Mouse (Mus musculus) limb, embryonic 13.5 days (tissue): ENCODE results near the gene Tubb2b. TPM values are rescaled to one million over a fixed set of nuclear protein-coding genes. Genes with fewer than 3 reads are reported as not detected.

ENCODE experiments used
- ATAC-seq: fragments of 200-750 bp; cut with Nextera tagmentation; 2 replicates; pipeline ENCODE4 v1.8.0; 2017; ENCODE audit warnings: low read depth, moderate number of reproducible peaks, moderate TSS enrichment; ENCODE audit not compliant: low FRiP score
- H3K27ac ChIP-seq: fragments of 300-500 bp; sonication (generic); 2 replicates; pipeline ENCODE4 v1.5.1; 2015; ENCODE audit warnings: inconsistent platforms, mild to moderate bottlenecking, moderate library complexity
- H3K27me3 ChIP-seq: fragments of 300-500 bp; sonication (generic); 2 replicates; pipeline ENCODE4 v1.6.1; 2015; ENCODE audit warnings: mild to moderate bottlenecking, inconsistent platforms
- H3K36me3 ChIP-seq: fragments of 300-500 bp; sonication (generic); 2 replicates; pipeline ENCODE4 v1.6.1; 2015; ENCODE audit warnings: inconsistent platforms, mild to moderate bottlenecking, moderate library complexity
- H3K4me1 ChIP-seq: fragments of 300-500 bp; sonication (generic); 2 replicates; pipeline ENCODE4 v1.6.1; 2015; ENCODE audit warnings: inconsistent platforms
- H3K4me2 ChIP-seq: fragments of 300-500 bp; sonication (generic); replicated peaks from 2 replicates; pipeline ENCODE4 v1.6.1; 2015; ENCODE audit warnings: inconsistent platforms, mild to moderate bottlenecking, moderate library complexity
- H3K4me3 ChIP-seq: fragments of 300-500 bp; sonication (generic); 2 replicates; pipeline ENCODE4 v1.5.1; 2015; ENCODE audit warnings: moderate library complexity, mild to moderate bottlenecking, inconsistent platforms
- H3K9ac ChIP-seq: fragments of 300-500 bp; sonication (generic); 2 replicates; pipeline ENCODE4 v1.6.1; 2015; ENCODE audit warnings: mild to moderate bottlenecking, inconsistent platforms
- H3K9me3 ChIP-seq: fragments of 300-500 bp; sonication (generic); 2 replicates; pipeline ENCODE4 v1.6.1; 2016; ENCODE audit warnings: inconsistent platforms
- WGBS: fragments of 180-500 bp; shearing (Covaris S2); methylation state at CpG from one replicate; pipeline ENCODE4 v1.1.7; 2015; 5-methylcytosine and 5-hydroxymethylcytosine counted together
- polyA plus RNA-seq: library from polyadenylated mRNA; unstranded; fragments of >200 nt; fragmentation: Nextera tagmentation; extraction: Ambion mirVana; gene quantifications from 2 replicates; pipeline ENCODE4 v1.2.1, GENCODE M21; 2015

Tubb2b gene
- polyA plus RNA-seq, 1 experiment from 2014 or later: 40.1 TPM

- peaks cover 49% of the 10 kb centered on the region for H3K4me1 ChIP-seq
- peaks cover 12% of the 10 kb centered on the region; the same call in 1 of the 2 replicates for H3K27me3 ChIP-seq
- H3K27ac ChIP-seq: no peak overlapping the region
- peak overlapping the region; percentile 29 for H3K4me3 ChIP-seq
- 9% methylated on average over 15 of the region's 15 CpGs for WGBS
- H3K4me2 ChIP-seq: peak overlapping the region; percentile 80
- peak overlapping the region; percentile 40 for H3K9ac ChIP-seq
- no peaks in the 10 kb centered on the region for H3K9me3 ChIP-seq
- no peak for ATAC-seq
- no peaks in the 10 kb centered on the region for H3K36me3 ChIP-seq
Measured at GRCm38 (mm10) chr13:34133326-34134071, 3.2 kb upstream of the Tubb2b start.

- Histone ChIP-seq H3K27ac (no peak overlapping the region), H3K4me2 (peak overlapping the region; percentile 80), H3K9me3 (no peaks in the 10 kb centered on the region), H3K4me3 (peak overlapping the region; percentile 69), H3K36me3 (no peaks in the 10 kb centered on the region), H3K9ac (no peak overlapping the region), H3K27me3 (peaks cover 12% of the 10 kb centered on the region; the same call in 1 of the 2 replicates), H3K4me1 (peaks cover 50% of the 10 kb centered on the region)
- no peak for ATAC-seq
- 15% methylated on average over 6 of the region's 6 CpGs for WGBS
Measured at GRCm38 (mm10) chr13:34132875-34133274, 2.6 kb upstream of the Tubb2b start.

GRCm38 (mm10) chr13:34132299-34132698 lies 2.0 kb upstream of the Tubb2b start:
- ATAC-seq: no peak
- WGBS: under 1% methylated on average over 15 of the region's 15 CpGs
- Histone ChIP-seq H3K9ac (0 out of 2 replicates have a peak overlapping the region, but pooled peaks have one; percentile 20), H3K4me2 (peak overlapping the region; percentile 80), H3K9me3 (no peaks in the 10 kb centered on the region), H3K27me3 (peaks cover 12% of the 10 kb centered on the region; the same call in 1 of the 2 replicates), H3K27ac (peak overlapping the region; percentile 81), H3K4me3 (peak overlapping the region; percentile 69), H3K36me3 (no peaks in the 10 kb centered on the region), H3K4me1 (peaks cover 50% of the 10 kb centered on the region)

GRCm38 (mm10) chr13:34131708-34132060 lies 1.4 kb upstream of the Tubb2b start:
- Histone ChIP-seq H3K4me1 (peaks cover 48% of the 10 kb centered on the region), H3K4me3 (peak overlapping the region; percentile 69), H3K9ac (peak overlapping the region; percentile 71; the same call in 1 of the 2 replicates), H3K27ac (peak overlapping the region; percentile 81), H3K9me3 (no peaks in the 10 kb centered on the region), H3K27me3 (peaks cover 12% of the 10 kb centered on the region; the same call in 1 of the 2 replicates), H3K4me2 (peak overlapping the region; percentile 80), H3K36me3 (0 out of 2 replicates have a peak, but pooled peaks cover 1% of the 10 kb centered on the region)
- 2% methylated on average over 10 of the region's 10 CpGs for WGBS
- ATAC-seq: 0 out of 2 replicates have a peak, but pooled peaks have one; percentile 5

- Histone ChIP-seq H3K27ac (peak overlapping the region; percentile 81), H3K4me1 (peaks cover 49% of the 10 kb centered on the region), H3K9ac (peak overlapping the region; percentile 71), H3K4me2 (peak overlapping the region; percentile 80), H3K36me3 (peaks cover 4% of the 10 kb centered on the region; the same call in 1 of the 2 replicates), H3K4me3 (peak overlapping the region; percentile 69), H3K27me3 (peaks cover 12% of the 10 kb centered on the region; the same call in 1 of the 2 replicates), H3K9me3 (no peaks in the 10 kb centered on the region)
- WGBS: under 1% methylated on average over 24 of the region's 24 CpGs
- peak; percentile 49 for ATAC-seq
Measured at GRCm38 (mm10) chr13:34131011-34131707, 893 bp upstream of the Tubb2b start.

- ATAC-seq: peak; percentile 49
- H3K9ac ChIP-seq: peak overlapping the region; percentile 71
- peaks cover 58% of the 10 kb centered on the region for H3K4me1 ChIP-seq
- H3K4me2 ChIP-seq: peak overlapping the region; percentile 80
- peak overlapping the region; percentile 69 for H3K4me3 ChIP-seq
- H3K36me3 ChIP-seq: peaks cover 9% of the 10 kb centered on the region; the same call in 1 of the 2 replicates
- H3K9me3 ChIP-seq: no peaks in the 10 kb centered on the region
- peaks cover 12% of the 10 kb centered on the region; the same call in 1 of the 2 replicates for H3K27me3 ChIP-seq
- peak overlapping the region; percentile 64 for H3K27ac ChIP-seq
- WGBS: under 1% methylated on average over 31 of the region's 31 CpGs
Measured at GRCm38 (mm10) chr13:34129485-34130225, 611 bp downstream of the Tubb2b start.

- WGBS: 82% methylated on average over 9 of the region's 9 CpGs
- Histone ChIP-seq H3K4me2 (peak overlapping the region; percentile 80), H3K9me3 (no peaks in the 10 kb centered on the region), H3K4me1 (peaks cover 53% of the 10 kb centered on the region), H3K4me3 (peak overlapping the region; percentile 69), H3K27me3 (peaks cover 11% of the 10 kb centered on the region; the same call in 1 of the 2 replicates), H3K9ac (no peak overlapping the region), H3K27ac (no peak overlapping the region), H3K36me3 (peaks cover 13% of the 10 kb centered on the region; the same call in 1 of the 2 replicates)
- ATAC-seq: no peak
Measured at GRCm38 (mm10) chr13:34128276-34129114, 1.8 kb downstream of the Tubb2b start.

GRCm38 (mm10) chr13:34125711-34126110 lies 4.6 kb downstream of the Tubb2b start:
- Histone ChIP-seq H3K9me3 (no peaks in the 10 kb centered on the region), H3K27ac (no peak overlapping the region), H3K4me1 (peaks cover 26% of the 10 kb centered on the region), H3K9ac (no peak overlapping the region), H3K4me3 (no peak overlapping the region), H3K36me3 (peaks cover 21% of the 10 kb centered on the region; the same call in 1 of the 2 replicates), H3K4me2 (peak overlapping the region; percentile 12; the same call in 1 of the 2 replicates), H3K27me3 (no peaks in the 10 kb centered on the region)
- 84% methylated on average over 4 of the region's 4 CpGs for WGBS
- no peak for ATAC-seq

- Histone ChIP-seq H3K4me1 (peaks cover 4% of the 10 kb centered on the region; the same call in 1 of the 2 replicates), H3K4me3 (no peak overlapping the region), H3K27ac (no peak overlapping the region), H3K9me3 (no peaks in the 10 kb centered on the region), H3K27me3 (no peaks in the 10 kb centered on the region), H3K36me3 (peaks cover 13% of the 10 kb centered on the region; the same call in 1 of the 2 replicates), H3K4me2 (no peak overlapping the region), H3K9ac (no peak overlapping the region)
- ATAC-seq: no peak
- 93% methylated on average over 2 of the region's 2 CpGs for WGBS
Measured at GRCm38 (mm10) chr13:34120536-34120935, 9.7 kb downstream of the Tubb2b start.

GRCm38 (mm10) chr13:34119406-34119805 lies 10.9 kb downstream of the Tubb2b start:
- 62% methylated on average over 4 of the region's 4 CpGs for WGBS
- no peaks in the 10 kb centered on the region; the same call in 1 of the 2 replicates for H3K9me3 ChIP-seq
- no peaks in the 10 kb centered on the region for H3K27me3 ChIP-seq
- H3K4me1 ChIP-seq: no peaks in the 10 kb centered on the region
- no peak for ATAC-seq
- H3K9ac ChIP-seq: no peak overlapping the region
- no peak overlapping the region for H3K4me3 ChIP-seq
- H3K4me2 ChIP-seq: no peak overlapping the region
- H3K36me3 ChIP-seq: peaks cover 12% of the 10 kb centered on the region; the same call in 1 of the 2 replicates
- H3K27ac ChIP-seq: no peak overlapping the region

GRCm38 (mm10) chr13:34118816-34119215 lies 11.4 kb downstream of the Tubb2b start:
- no peak overlapping the region for H3K4me2 ChIP-seq
- no peak for ATAC-seq
- H3K9ac ChIP-seq: no peak overlapping the region
- no peak overlapping the region for H3K27ac ChIP-seq
- no peaks in the 10 kb centered on the region for H3K4me1 ChIP-seq
- H3K36me3 ChIP-seq: peaks cover 12% of the 10 kb centered on the region; the same call in 1 of the 2 replicates
- WGBS: 73% methylated on average over 4 of the region's 4 CpGs
- no peaks in the 10 kb centered on the region for H3K27me3 ChIP-seq
- no peak overlapping the region for H3K4me3 ChIP-seq
- no peaks in the 10 kb centered on the region; the same call in 1 of the 2 replicates for H3K9me3 ChIP-seq
